Mouse (Mus musculus) ES-Bruce4 (cell line): ENCODE measurements at regions not wholly inside any gene's neighbourhood (a gene's known extent, or its start where the extent isn't known, plus 50 kb on each side); places are given as distances from the start of the nearest gene placed in this dataset.

Experiments used
- H3K27ac ChIP-seq: 2 replicates; pipeline ENCODE4 v1.5.1; 2012; ENCODE audit warnings: low read length, inconsistent platforms; ENCODE audit not compliant: insufficient read depth
- H3K27me3 ChIP-seq: 2 replicates; pipeline ENCODE4 v1.6.1; 2012; ENCODE audit warnings: mild to moderate bottlenecking, low read length, inconsistent platforms; ENCODE audit not compliant: control insufficient read depth, poor library complexity, insufficient read depth, severe bottlenecking
- H3K36me3 ChIP-seq: 2 replicates; pipeline ENCODE4 v1.6.1; 2012; ENCODE audit warnings: inconsistent platforms, mild to moderate bottlenecking, low read length, moderate library complexity; ENCODE audit not compliant: control insufficient read depth, poor library complexity, insufficient read depth, severe bottlenecking
- H3K4me1 ChIP-seq: one replicate; pipeline ENCODE4 v1.8.1; 2011; ENCODE audit warnings: low read length; ENCODE audit not compliant: control insufficient read depth, insufficient read depth
- H3K4me3 ChIP-seq: 2 replicates; pipeline ENCODE4 v1.5.1; 2011; ENCODE audit warnings: low read depth, mild to moderate bottlenecking, low read length
- H3K9ac ChIP-seq: 2 replicates; pipeline ENCODE4 v1.6.1; 2012; ENCODE audit warnings: low read depth, mild to moderate bottlenecking, inconsistent platforms; ENCODE audit not compliant: poor library complexity, severe bottlenecking
- H3K9me3 ChIP-seq: replicated peaks from 2 replicates; pipeline ENCODE4 v1.6.1; 2012; ENCODE audit warnings: mild to moderate bottlenecking, low read length, inconsistent platforms; ENCODE audit not compliant: control insufficient read depth, poor library complexity, insufficient read depth, severe bottlenecking
- CTCF ChIP-seq: IDR thresholded peaks from one replicate; pipeline ENCODE4 v1.8.1; 2011; ENCODE audit warnings: low read depth, low read length
- EP300 ChIP-seq: IDR thresholded peaks from 2 replicates; pipeline ENCODE4 v1.6.1; 2011; ENCODE audit warnings: low read depth, low read length; ENCODE audit not compliant: insufficient read depth
- POLR2A ChIP-seq: IDR thresholded peaks from one replicate; pipeline ENCODE4 v1.8.1; 2011; ENCODE audit warnings: low read length; ENCODE audit not compliant: insufficient read depth

DNA sequence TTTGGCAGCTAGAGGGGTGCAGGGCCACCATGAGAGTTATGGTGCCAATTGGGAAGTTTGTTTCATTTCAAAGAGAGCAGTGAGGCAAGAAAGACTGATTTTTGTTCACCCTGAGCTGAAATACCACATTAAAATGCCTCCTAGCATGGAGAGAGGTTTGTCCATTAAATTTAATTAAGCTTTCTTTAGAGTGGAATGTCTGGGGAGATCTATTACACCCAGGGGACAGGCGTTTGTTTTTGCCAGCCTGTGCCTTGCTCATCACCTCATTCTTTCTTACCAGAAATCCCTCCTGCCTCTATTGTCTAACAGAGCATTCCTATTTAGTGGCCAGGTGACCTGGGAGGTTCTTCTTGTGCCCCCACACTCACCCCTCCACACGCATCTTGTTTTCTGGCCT lies 55.2 kb upstream of the Rcn1 start:
- no peaks in the 10 kb centered on the region for H3K27me3 ChIP-seq
- no peaks in the 10 kb centered on the region for H3K4me1 ChIP-seq
- no peak overlapping the region for H3K27ac ChIP-seq
- no peak overlapping the region for H3K4me3 ChIP-seq
- H3K9me3 ChIP-seq, result no peaks in the 10 kb centered on the region
- no peaks in the 10 kb centered on the region for H3K36me3 ChIP-seq
- TF ChIP-seq EP300, result no peak
- TF ChIP-seq POLR2A, result no peak
- no peak for TF ChIP-seq CTCF
- H3K9ac ChIP-seq, result no peak overlapping the region

- Histone ChIP-seq H3K36me3 (no peaks in the 10 kb centered on the region), H3K9me3 (no peaks in the 10 kb centered on the region), H3K27me3 (no peaks in the 10 kb centered on the region), H3K27ac (no peak overlapping the region), H3K4me3 (no peak overlapping the region), H3K4me1 (no peaks in the 10 kb centered on the region), H3K9ac (no peak overlapping the region)
- TF ChIP-seq CTCF (no peak), EP300 (no peak), POLR2A (no peak)
Observed at GRCm38 (mm10) chr2:105454836-105455235, 55.7 kb upstream of the Rcn1 start.

DNA sequence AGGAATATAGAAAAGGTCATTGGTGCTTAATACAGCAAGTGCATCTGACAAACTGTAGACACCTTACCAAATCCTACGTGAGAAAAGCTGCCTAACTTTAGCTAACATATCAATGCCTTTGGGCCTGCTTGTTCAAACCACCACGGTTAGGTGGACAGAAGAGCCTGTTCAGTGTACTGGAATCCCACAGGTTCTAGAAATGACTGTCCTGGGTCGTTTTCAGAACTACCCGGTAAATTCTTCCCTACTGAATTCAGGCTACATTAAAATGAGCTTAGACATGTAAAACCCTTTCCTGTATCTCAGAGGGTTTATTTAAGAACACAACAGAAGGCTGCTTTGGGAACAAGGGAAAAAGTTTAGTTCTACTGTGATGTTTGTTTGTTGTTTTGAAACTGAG lies 59.5 kb upstream of the Rcn1 start:
- H3K4me1 ChIP-seq, result no peaks in the 10 kb centered on the region
- TF ChIP-seq CTCF (no peak), EP300 (no peak), POLR2A (no peak)
- H3K27ac ChIP-seq, result no peak overlapping the region
- H3K27me3 ChIP-seq, result peaks cover 1% of the 10 kb centered on the region
- H3K36me3 ChIP-seq, result no peaks in the 10 kb centered on the region
- no peaks in the 10 kb centered on the region for H3K9me3 ChIP-seq
- H3K9ac ChIP-seq, result no peak overlapping the region
- H3K4me3 ChIP-seq, result no peak overlapping the region

GRCm38 (mm10) chr2:105459512-105459911 lies 60.4 kb upstream of the Rcn1 start:
- no peak overlapping the region for H3K4me3 ChIP-seq
- TF ChIP-seq EP300 (no peak), POLR2A (no peak), CTCF (no peak)
- H3K27me3 ChIP-seq, result peaks cover 1% of the 10 kb centered on the region
- H3K27ac ChIP-seq, result no peak overlapping the region
- no peaks in the 10 kb centered on the region for H3K4me1 ChIP-seq
- no peaks in the 10 kb centered on the region for H3K36me3 ChIP-seq
- H3K9me3 ChIP-seq, result no peaks in the 10 kb centered on the region
- H3K9ac ChIP-seq, result no peak overlapping the region

DNA sequence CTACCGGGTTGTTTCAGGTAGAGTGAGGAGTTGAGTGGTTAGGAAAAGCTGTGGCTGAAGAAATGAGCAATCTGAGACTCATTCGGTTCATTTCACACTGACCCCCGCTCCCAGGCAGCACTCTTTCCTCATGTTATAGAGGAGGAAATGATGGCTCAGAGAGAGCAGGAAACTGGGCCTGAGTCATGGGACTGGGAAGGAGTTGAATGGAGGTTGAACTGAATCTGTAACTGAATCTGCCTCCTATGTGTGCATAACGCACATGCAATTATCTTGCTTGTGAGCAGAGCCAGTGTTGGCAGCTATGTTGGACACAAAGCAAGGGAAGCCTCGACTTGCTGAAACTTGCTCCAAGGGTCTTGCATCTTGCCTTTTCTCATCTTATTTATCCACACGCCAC lies 66.5 kb upstream of the Rcn1 start:
- no peak overlapping the region for H3K4me3 ChIP-seq
- TF ChIP-seq EP300 (no peak), POLR2A (no peak), CTCF (no peak)
- no peaks in the 10 kb centered on the region for H3K9me3 ChIP-seq
- H3K27me3 ChIP-seq, result peaks cover 1% of the 10 kb centered on the region
- H3K27ac ChIP-seq, result no peak overlapping the region
- H3K36me3 ChIP-seq, result no peaks in the 10 kb centered on the region
- H3K9ac ChIP-seq, result no peak overlapping the region
- H3K4me1 ChIP-seq, result no peaks in the 10 kb centered on the region

DNA sequence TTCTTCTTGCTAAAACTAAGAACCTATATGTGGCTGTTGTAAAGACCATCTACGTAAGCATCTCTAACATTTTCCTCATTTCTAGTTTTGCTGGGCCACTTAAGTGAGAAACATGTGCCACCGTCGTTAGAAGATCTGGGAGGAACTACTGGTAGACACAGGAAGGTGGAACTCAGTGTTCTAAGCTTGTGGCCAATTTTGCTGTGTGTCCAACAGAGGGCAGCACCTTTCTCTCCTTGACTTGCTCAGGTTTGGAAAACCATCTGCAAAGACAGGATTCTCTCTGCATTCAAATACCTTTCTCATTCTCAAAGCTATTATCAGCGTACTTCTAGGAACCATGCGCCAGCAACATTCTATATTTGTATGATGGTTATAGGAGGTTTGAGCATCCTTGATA lies 69.8 kb upstream of the Rcn1 start:
- Histone ChIP-seq H3K27me3 (no peaks in the 10 kb centered on the region), H3K9ac (no peak overlapping the region), H3K4me1 (no peaks in the 10 kb centered on the region), H3K4me3 (no peak overlapping the region), H3K9me3 (no peaks in the 10 kb centered on the region), H3K36me3 (no peaks in the 10 kb centered on the region), H3K27ac (no peak overlapping the region)
- TF ChIP-seq CTCF (no peak), EP300 (no peak), POLR2A (no peak)
